Mouse (Mus musculus) liver, embryonic 13.5 days (tissue): Measurements from ENCODE around the gene Invs. TPM values are rescaled to one million over a fixed set of nuclear protein-coding genes. Genes with fewer than 3 reads are reported as not detected.

Source experiments
- ATAC-seq: fragments of 200-750 bp; cut with Nextera tagmentation; 2 replicates; pipeline ENCODE4 v1.8.0; 2017; ENCODE audit warnings: low read depth, mild to moderate bottlenecking, moderate number of reproducible peaks, moderate library complexity
- DNase-seq: peaks from one replicate; pipeline ENCODE4 v3.0.0; 2022
- H3K27ac ChIP-seq: fragments of 300-500 bp; sonication (generic); 2 replicates; pipeline ENCODE4 v1.5.1; 2015; ENCODE audit warnings: moderate library complexity, mild to moderate bottlenecking, inconsistent platforms
- H3K27me3 ChIP-seq: fragments of 300-500 bp; sonication (generic); 2 replicates; pipeline ENCODE4 v1.6.1; 2015; ENCODE audit warnings: mild to moderate bottlenecking, inconsistent platforms
- H3K36me3 ChIP-seq: fragments of 300-500 bp; sonication (generic); 2 replicates; pipeline ENCODE4 v1.6.1; 2015; ENCODE audit warnings: mild to moderate bottlenecking, inconsistent platforms
- H3K4me1 ChIP-seq: fragments of 300-500 bp; sonication (generic); replicated peaks from 2 replicates; pipeline ENCODE4 v1.6.1; 2015; ENCODE audit warnings: inconsistent platforms
- H3K4me2 ChIP-seq: fragments of 300-500 bp; sonication (generic); 2 replicates; pipeline ENCODE4 v1.6.1; 2015; ENCODE audit warnings: inconsistent platforms, mild to moderate bottlenecking, moderate library complexity
- H3K4me3 ChIP-seq: fragments of 300-500 bp; sonication (generic); replicated peaks from 2 replicates; pipeline ENCODE4 v1.5.1; 2015; ENCODE audit warnings: mild to moderate bottlenecking, inconsistent platforms
- H3K9ac ChIP-seq: fragments of 300-500 bp; sonication (generic); 2 replicates; pipeline ENCODE4 v1.6.1; 2015; ENCODE audit warnings: mild to moderate bottlenecking, inconsistent platforms
- H3K9me3 ChIP-seq: fragments of 300-500 bp; sonication (generic); replicated peaks from 2 replicates; pipeline ENCODE4 v1.6.1; 2016; ENCODE audit warnings: inconsistent platforms
- WGBS: fragments of 180-500 bp; shearing (Covaris S2); methylation state at CpG from one replicate; pipeline ENCODE4 v1.1.7; 2015; ENCODE audit not compliant: insufficient replicate concordance; 5-methylcytosine and 5-hydroxymethylcytosine counted together
- polyA plus RNA-seq: library from polyadenylated mRNA; unstranded; fragments of >200 nt; fragmentation: Nextera tagmentation; extraction: Ambion mirVana; gene quantifications from 2 replicates; pipeline ENCODE4 v1.2.1, GENCODE M21; 2015

Gene Invs
- polyA plus RNA-seq, 1 experiment from 2014 or later: 2.0 TPM

- Histone ChIP-seq H3K27me3 (no peaks in the 10 kb centered on the region), H3K9ac (no peak overlapping the region), H3K27ac (no peak overlapping the region), H3K4me1 (0 out of 2 replicates have a peak, but pooled peaks cover 2% of the 10 kb centered on the region), H3K4me2 (peak overlapping the region; percentile 40), H3K4me3 (no peak overlapping the region), H3K9me3 (no peaks in the 10 kb centered on the region), H3K36me3 (no peaks in the 10 kb centered on the region)
- peak; percentile 31 for DNase-seq
- 0 out of 2 replicates have a peak, but pooled peaks have one; percentile 51 for ATAC-seq
- 34% methylated on average over 18 of the region's 18 CpGs for WGBS
Observed at GRCm38 (mm10) chr4:48407350-48408039, 127.9 kb downstream of the Invs start.

GRCm38 (mm10) chr4:48413473-48413872, 133.9 kb downstream of the Invs start:
- no peak overlapping the region for H3K4me3 ChIP-seq
- DNase-seq: peak; percentile 25
- no peak overlapping the region for H3K27ac ChIP-seq
- no peak overlapping the region for H3K4me2 ChIP-seq
- H3K4me1 ChIP-seq: peaks cover 3% of the 10 kb centered on the region; the same call in 1 of the 2 replicates
- 37% methylated on average over 8 of the region's 8 CpGs for WGBS
- H3K9ac ChIP-seq: no peak overlapping the region
- H3K36me3 ChIP-seq: no peaks in the 10 kb centered on the region
- no peaks in the 10 kb centered on the region for H3K9me3 ChIP-seq
- peak; percentile 90 for ATAC-seq
- H3K27me3 ChIP-seq: no peaks in the 10 kb centered on the region

- no peaks in the 10 kb centered on the region for H3K27me3 ChIP-seq
- no peak for ATAC-seq
Observed at GRCm38 (mm10) chr4:48415838-48416335, 136.3 kb downstream of the Invs start.

GRCm38 (mm10) chr4:48418831-48419468, 139.4 kb downstream of the Invs start:
- no peaks in the 10 kb centered on the region for H3K27me3 ChIP-seq
- no peak overlapping the region for H3K4me3 ChIP-seq
- no peak overlapping the region for H3K9ac ChIP-seq
- H3K36me3 ChIP-seq: peaks cover 13% of the 10 kb centered on the region
- no peaks in the 10 kb centered on the region for H3K9me3 ChIP-seq
- no peak for ATAC-seq
- WGBS: 71% methylated on average over 8 of the region's 8 CpGs
- H3K27ac ChIP-seq: no peak overlapping the region
- DNase-seq: no peak
- H3K4me2 ChIP-seq: no peak overlapping the region
- H3K4me1 ChIP-seq: no peaks in the 10 kb centered on the region

More at GRCm38 (mm10) chr4:48415838-48416335, 136.3 kb downstream of the Invs start:
- Histone ChIP-seq H3K4me1 (peaks cover 3% of the 10 kb centered on the region; the same call in 1 of the 2 replicates), H3K36me3 (no peaks in the 10 kb centered on the region), H3K4me3 (no peak overlapping the region), H3K9me3 (no peaks in the 10 kb centered on the region), H3K9ac (no peak overlapping the region), H3K4me2 (no peak overlapping the region), H3K27ac (no peak overlapping the region)
- no peak for DNase-seq
- WGBS: 70% methylated on average over 10 of the region's 10 CpGs

GRCm38 (mm10) chr4:48422633-48423032, 143.1 kb downstream of the Invs start:
- Histone ChIP-seq H3K27ac (no peak overlapping the region), H3K4me2 (no peak overlapping the region), H3K4me3 (no peak overlapping the region), H3K36me3 (peaks cover 14% of the 10 kb centered on the region), H3K4me1 (no peaks in the 10 kb centered on the region), H3K27me3 (no peaks in the 10 kb centered on the region), H3K9me3 (no peaks in the 10 kb centered on the region), H3K9ac (no peak overlapping the region)
- no peak for ATAC-seq
- WGBS: 84% methylated on average over 1 of the region's 1 CpGs
- DNase-seq: no peak

GRCm38 (mm10) chr4:48423738-48424137, 144.2 kb downstream of the Invs start:
- Histone ChIP-seq H3K27ac (no peak overlapping the region), H3K9ac (no peak overlapping the region), H3K9me3 (no peaks in the 10 kb centered on the region), H3K4me1 (0 out of 2 replicates have a peak, but pooled peaks cover 4% of the 10 kb centered on the region), H3K27me3 (no peaks in the 10 kb centered on the region), H3K4me3 (no peak overlapping the region), H3K36me3 (peaks cover 20% of the 10 kb centered on the region), H3K4me2 (no peak overlapping the region)
- no peak for ATAC-seq
- WGBS: 44% methylated on average over 2 of the region's 2 CpGs
- no peak for DNase-seq

- WGBS: 71% methylated on average over 3 of the region's 3 CpGs
- Histone ChIP-seq H3K4me2 (no peak overlapping the region), H3K4me3 (no peak overlapping the region), H3K27me3 (no peaks in the 10 kb centered on the region), H3K9ac (no peak overlapping the region), H3K27ac (no peak overlapping the region), H3K36me3 (peaks cover 38% of the 10 kb centered on the region), H3K9me3 (no peaks in the 10 kb centered on the region), H3K4me1 (0 out of 2 replicates have a peak, but pooled peaks cover 4% of the 10 kb centered on the region)
- ATAC-seq: no peak
- no peak for DNase-seq
Observed at GRCm38 (mm10) chr4:48427413-48427812, 147.9 kb downstream of the Invs start.

GRCm38 (mm10) chr4:48428054-48428453, 148.5 kb downstream of the Invs start:
- no peak overlapping the region for H3K4me2 ChIP-seq
- DNase-seq (no peak), ATAC-seq (no peak)

GRCm38 (mm10) chr4:48454106-48454773, 174.7 kb downstream of the Invs start:
- no peaks in the 10 kb centered on the region for H3K4me1 ChIP-seq
- H3K4me3 ChIP-seq: no peak overlapping the region
- no peak overlapping the region for H3K4me2 ChIP-seq
- H3K9me3 ChIP-seq: no peaks in the 10 kb centered on the region
- peaks cover 61% of the 10 kb centered on the region for H3K36me3 ChIP-seq
- ATAC-seq: no peak
- no peak overlapping the region for H3K9ac ChIP-seq
- no peak for DNase-seq
- H3K27ac ChIP-seq: no peak overlapping the region
- H3K27me3 ChIP-seq: no peaks in the 10 kb centered on the region
- WGBS: 89% methylated on average over 2 of the region's 2 CpGs

More at GRCm38 (mm10) chr4:48428054-48428453, 148.5 kb downstream of the Invs start:
- no peak overlapping the region for H3K4me3 ChIP-seq
- 74% methylated on average over 2 of the region's 2 CpGs for WGBS
- H3K9ac ChIP-seq: no peak overlapping the region
- H3K27ac ChIP-seq: no peak overlapping the region
- H3K36me3 ChIP-seq: peaks cover 45% of the 10 kb centered on the region
- no peaks in the 10 kb centered on the region for H3K9me3 ChIP-seq
- H3K4me1 ChIP-seq: 0 out of 2 replicates have a peak, but pooled peaks cover 4% of the 10 kb centered on the region
- no peaks in the 10 kb centered on the region for H3K27me3 ChIP-seq

GRCm38 (mm10) chr4:48458436-48458835, 178.9 kb downstream of the Invs start:
- Histone ChIP-seq H3K4me1 (no peaks in the 10 kb centered on the region), H3K27ac (no peak overlapping the region), H3K36me3 (peaks cover 55% of the 10 kb centered on the region), H3K4me3 (no peak overlapping the region), H3K9ac (no peak overlapping the region), H3K27me3 (no peaks in the 10 kb centered on the region), H3K4me2 (no peak overlapping the region), H3K9me3 (no peaks in the 10 kb centered on the region)
- WGBS: 88% methylated on average over 6 of the region's 6 CpGs
- no peak for ATAC-seq
- no peak for DNase-seq

- Histone ChIP-seq H3K4me3 (no peak overlapping the region), H3K9ac (no peak overlapping the region), H3K9me3 (no peaks in the 10 kb centered on the region), H3K27ac (no peak overlapping the region), H3K36me3 (peaks cover 50% of the 10 kb centered on the region), H3K27me3 (no peaks in the 10 kb centered on the region), H3K4me1 (no peaks in the 10 kb centered on the region), H3K4me2 (no peak overlapping the region)
- ATAC-seq (no peak), DNase-seq (no peak)
- 71% methylated on average over 1 of the region's 1 CpGs for WGBS
Observed at GRCm38 (mm10) chr4:48461060-48461459, 181.5 kb downstream of the Invs start.
